In genomic region chr8:78656700-78657370, GRCm38 (mm10) we compare ENCODE assay signal across 15 mouse cellular contexts.
DNase-seq lines count a peak whose midpoint lies in the region; ATAC-seq and TF ChIP-seq lines count a peak whose summit lies in the region.
"Had no signal": no experiment of that assay in that cellular context is flagged by ENCODE, and none has a peak within 500 bp of the region (broad histone marks: within the 10 kb centered on the region; RNA-seq: fewer than 3 reads in every experiment).

No protein-coding gene starts in this region.

- TF ChIP-seq CTCF in stomach, postnatal 0 days (IDR thresholded peaks at IDR 0.05; ENCODE audit: low read depth): no peak

- H3K27me3 ChIP-seq in stomach, postnatal 0 days (ENCODE audit: control insufficient read depth, insufficient read depth, low read length): no peaks in the 10 kb centered on the region
- H3K27me3 ChIP-seq in forebrain, embryonic 11.5 days (ENCODE audit: control insufficient read depth, insufficient read depth, low read length): no peaks in the 10 kb centered on the region
- H3K27me3 ChIP-seq: midbrain, embryonic 12.5 days; neural tube, embryonic 12.5 days had no signal

- H3K9ac ChIP-seq in stomach, postnatal 0 days (ENCODE audit: low read length): no peak overlapping the region
- H3K9ac ChIP-seq in forebrain, embryonic 11.5 days (ENCODE audit: low read length): no peak overlapping the region
- H3K9ac ChIP-seq: lung, embryonic 14.5 days; midbrain, embryonic 12.5 days; neural tube, embryonic 12.5 days had no signal

- H3K4me2 ChIP-seq in stomach, postnatal 0 days (replicated peaks; ENCODE audit: low read depth): no peak overlapping the region
- no peak overlapping the region for H3K4me2 ChIP-seq in forebrain, embryonic 11.5 days (ENCODE audit: low read depth, low read length, severe bottlenecking)
- H3K4me2 ChIP-seq: lung, embryonic 14.5 days; midbrain, embryonic 12.5 days; neural tube, embryonic 12.5 days had no signal

- ATAC-seq in cerebellum, adult (ENCODE audit: insufficient number of reproducible peaks, low FRiP score, low TSS enrichment): 0 out of 2 replicates have a peak, but pooled peaks have one; percentile 23
- peak; percentile 51 for ATAC-seq in stomach, postnatal 0 days (ENCODE audit: low FRiP score, low TSS enrichment)
- no peak for ATAC-seq in forebrain, embryonic 11.5 days (replicated peaks; ENCODE audit: low FRiP score)

- H3K27ac ChIP-seq in stomach, postnatal 0 days (replicated peaks): no peak overlapping the region
- H3K27ac ChIP-seq in forebrain, embryonic 11.5 days (ENCODE audit: low read depth, low read length): no peak overlapping the region
- H3K27ac ChIP-seq: kidney, postnatal 0 days; midbrain, embryonic 12.5 days; neural tube, embryonic 12.5 days had no signal

- H3K9me3 ChIP-seq in stomach, postnatal 0 days (ENCODE audit: control insufficient read depth, low read length): no peaks in the 10 kb centered on the region
- no peaks in the 10 kb centered on the region for H3K9me3 ChIP-seq in forebrain, embryonic 11.5 days (ENCODE audit: control insufficient read depth, low read length)
- H3K9me3 ChIP-seq: midbrain, embryonic 12.5 days; neural tube, embryonic 12.5 days had no signal

- no peaks in the 10 kb centered on the region for H3K4me1 ChIP-seq in stomach, postnatal 0 days (replicated peaks; ENCODE audit: control insufficient read depth, insufficient read depth)
- no peaks in the 10 kb centered on the region for H3K4me1 ChIP-seq in forebrain, embryonic 11.5 days (replicated peaks; ENCODE audit: control insufficient read depth, insufficient read depth, low read length)
- H3K4me1 ChIP-seq: midbrain, embryonic 12.5 days had no signal

- no peak for DNase-seq in cerebellum, postnatal 4 days (ENCODE audit: low spot score in 2 of 2)
- peak; percentile 46 for DNase-seq in urinary bladder, postnatal 14 days (ENCODE audit: low spot score)
- DNase-seq in urinary bladder, postnatal 25 days (ENCODE audit: low spot score): no peak
- DNase-seq in gonadal fat pad, adult 2 months (ENCODE audit: low read depth): peak; percentile 91
- DNase-seq in stomach, postnatal 0 days (ENCODE audit: low spot score): peak; percentile 55
- DNase-seq in thymus, postnatal 4 days: no peak
- DNase-seq in forebrain, embryonic 11.5 days (ENCODE audit: low spot score): no peak
- DNase-seq: adrenal gland, adult 8-10 months; heart, postnatal 14 days; lung, embryonic 14.5 days; right cerebral cortex, adult 18-20 months had no signal

- H3K36me3 ChIP-seq in stomach, postnatal 0 days (ENCODE audit: control insufficient read depth, insufficient read depth, low read length): no peaks in the 10 kb centered on the region
- no peaks in the 10 kb centered on the region for H3K36me3 ChIP-seq in forebrain, embryonic 11.5 days (ENCODE audit: control insufficient read depth, insufficient read depth, low read length)
- H3K36me3 ChIP-seq: midbrain, embryonic 12.5 days; neural tube, embryonic 12.5 days had no signal

- no peak for TF ChIP-seq EP300 in stomach, postnatal 0 days (optimal IDR thresholded peaks at IDR 0.05)

- no peak overlapping the region for H3K4me3 ChIP-seq in stomach, postnatal 0 days (ENCODE audit: low read depth, low read length)
- no peak overlapping the region for H3K4me3 ChIP-seq in forebrain, embryonic 11.5 days (ENCODE audit: low read depth, low read length)
- H3K4me3 ChIP-seq: midbrain, embryonic 12.5 days; neural tube, embryonic 12.5 days had no signal

- WGBS in stomach, postnatal 0 days: 50% methylated on average over 10 of the region's 10 CpGs
- WGBS in forebrain, embryonic 11.5 days: 88% methylated on average over 10 of the region's 10 CpGs

Comparison
In these comparisons a context has a peak if more than half of its experiments do, and no peak if none do; other contexts are left out.
1. DNase-seq: peak in urinary bladder, postnatal 14 days (single experiment), gonadal fat pad, adult 2 months (single experiment) and stomach, postnatal 0 days (single experiment); none in cerebellum, postnatal 4 days (0 of 2), urinary bladder, postnatal 25 days (single experiment), thymus, postnatal 4 days (single experiment) and forebrain, embryonic 11.5 days (single experiment).